Mouse (Mus musculus) erythroblast, embryonic 14.5 days (primary cell): ENCODE results near the gene Rpp38.

ENCODE experiments used
- GATA1 ChIP-seq: IDR thresholded peaks from 2 replicates; pipeline ENCODE4 v1.6.1; 2012; ENCODE audit warnings: low read length, inconsistent platforms, mixed read lengths
- TAL1 ChIP-seq: IDR thresholded peaks from 3 replicates; pipeline ENCODE4 v1.6.1; 2012; ENCODE audit warnings: low read length, inconsistent platforms, mixed read lengths

DNA sequence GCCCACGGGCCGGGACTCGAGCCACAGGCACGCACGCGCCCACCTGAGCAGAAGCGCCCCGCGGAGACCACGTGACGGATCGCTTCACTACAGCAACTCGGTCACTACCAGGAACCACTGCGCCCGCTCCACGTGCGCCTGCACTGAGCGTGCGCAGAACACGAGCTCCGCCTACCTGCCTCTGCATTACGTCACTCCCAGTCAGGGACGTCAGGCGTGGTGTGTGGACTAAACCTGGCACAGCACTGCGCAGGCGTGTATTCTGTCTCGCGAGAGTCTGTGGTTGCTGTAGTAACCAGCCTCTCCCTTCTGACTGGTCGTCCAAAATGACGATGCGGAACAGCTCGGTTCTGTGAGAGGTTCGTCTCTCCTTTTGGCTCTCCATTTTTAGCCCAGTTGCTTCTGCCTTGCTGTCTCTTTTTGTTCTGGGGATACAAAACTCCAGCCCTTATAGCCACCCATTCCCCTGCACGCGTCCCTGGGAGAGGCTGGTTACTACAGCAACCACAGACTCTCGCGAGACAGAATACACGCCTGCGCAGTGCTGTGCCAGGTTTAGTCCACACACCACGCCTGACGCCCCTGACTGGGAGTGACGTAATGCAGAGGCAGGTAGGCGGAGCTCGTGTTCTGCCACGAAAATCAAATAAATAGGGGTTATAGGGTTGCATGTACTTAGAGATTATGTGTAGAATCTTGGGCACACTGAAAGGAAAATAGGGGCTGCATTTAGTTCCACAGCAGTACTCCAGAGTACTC, at the start of gene Rpp38:
- TF ChIP-seq GATA1 (no peak), TAL1 (no peak)
